Mouse (Mus musculus) lung, postnatal 25 days (tissue): ENCODE results near the gene Ncbp3.

Experiments
- DNase-seq: peaks from one replicate; pipeline ENCODE4 v3.0.0; 2022; ENCODE audit warnings: low spot score

Ncbp3 gene

GRCm38 (mm10) chr11:73030821-73031498 lies 16.6 kb upstream of the Ncbp3 start:
- DNase-seq = peak; percentile 94

- DNase-seq = no peak
These were observed 16.0 kb upstream of the Ncbp3 start for GRCm38 (mm10) chr11:73031536-73031935.

- DNase-seq = no peak
These were observed 11.5 kb upstream of the Ncbp3 start for GRCm38 (mm10) chr11:73036077-73036476.

- DNase-seq = no peak
These were observed 10.7 kb upstream of the Ncbp3 start for GRCm38 (mm10) chr11:73036889-73037288.

- DNase-seq = no peak
These were observed 9.9 kb upstream of the Ncbp3 start for GRCm38 (mm10) chr11:73037691-73038090.

GRCm38 (mm10) chr11:73039102-73039799 lies 8.3 kb upstream of the Ncbp3 start:
- DNase-seq = peak; percentile 66

- peak; percentile 35 for DNase-seq
These were observed 3.3 kb upstream of the Ncbp3 start for GRCm38 (mm10) chr11:73044229-73044755.

- DNase-seq = no peak
These were observed 2.8 kb upstream of the Ncbp3 start for GRCm38 (mm10) chr11:73044789-73045188.

- DNase-seq = no peak
These were observed 670 bp downstream of the Ncbp3 start for GRCm38 (mm10) chr11:73048030-73048876.

GRCm38 (mm10) chr11:73049335-73049734 lies 1.8 kb downstream of the Ncbp3 start:
- DNase-seq = peak; percentile 71

GRCm38 (mm10) chr11:73052795-73053194 lies 5.2 kb downstream of the Ncbp3 start:
- DNase-seq = no peak

- DNase-seq = no peak
These were observed 10.1 kb downstream of the Ncbp3 start for GRCm38 (mm10) chr11:73057701-73058100.

GRCm38 (mm10) chr11:73059630-73060029 lies 12.0 kb downstream of the Ncbp3 start:
- DNase-seq = no peak

GRCm38 (mm10) chr11:73061413-73061812 lies 13.8 kb downstream of the Ncbp3 start:
- DNase-seq = no peak

GRCm38 (mm10) chr11:73071839-73072238 lies 24.3 kb downstream of the Ncbp3 start:
- DNase-seq = no peak

GRCm38 (mm10) chr11:73076295-73076694 lies 28.7 kb downstream of the Ncbp3 start:
- DNase-seq = no peak

- DNase-seq = no peak
These were observed 29.1 kb downstream of the Ncbp3 start for GRCm38 (mm10) chr11:73076733-73077132.

- DNase-seq = no peak
These were observed 29.7 kb downstream of the Ncbp3 start for GRCm38 (mm10) chr11:73077211-73077720.

GRCm38 (mm10) chr11:73078615-73079014 lies 31.0 kb downstream of the Ncbp3 start:
- DNase-seq = no peak

- DNase-seq = no peak
These were observed 32.7 kb downstream of the Ncbp3 start for GRCm38 (mm10) chr11:73080306-73080705.

- DNase-seq = no peak
These were observed 36.7 kb downstream of the Ncbp3 start for GRCm38 (mm10) chr11:73084303-73084702.

GRCm38 (mm10) chr11:73084804-73085231 lies 37.2 kb downstream of the Ncbp3 start:
- DNase-seq = no peak
